Mouse (Mus musculus): ENCODE measurements around the gene Tymp. TPM values are rescaled to one million over a fixed set of nuclear protein-coding genes. Genes with fewer than 3 reads are reported as not detected.

Gene Tymp
- polyA plus RNA-seq, 2 experiments = 0.56 to 0.70 TPM

DNA sequence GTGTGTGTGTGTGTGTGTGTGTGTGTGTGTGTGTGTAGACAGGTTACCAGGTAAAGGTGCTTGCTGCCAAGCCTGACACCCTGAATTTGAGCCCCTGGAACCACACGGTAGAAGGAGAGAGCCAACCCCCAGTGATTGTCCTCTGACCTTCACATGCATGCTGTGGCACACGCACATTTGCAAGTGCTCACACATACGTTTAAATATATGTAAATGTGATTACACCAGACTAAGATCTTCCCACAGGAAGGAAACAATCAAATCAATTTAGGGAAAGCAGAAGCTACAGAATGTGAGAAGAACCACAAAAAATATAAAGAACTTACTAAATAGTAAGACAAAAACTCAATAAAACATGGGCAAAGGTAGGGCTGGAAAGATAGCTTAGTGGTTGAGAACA, 36.7 kb downstream of the Tymp start:
- H3K9me3 ChIP-seq (ENCODE audit: control insufficient read depth, low read length) = no peaks in the 10 kb centered on the region
- 29% methylated on average over 3 of the region's 3 CpGs for WGBS (ENCODE audit: insufficient replicate concordance)
- no peak for TF ChIP-seq CTCF (IDR thresholded peaks at IDR 0.05; ENCODE audit: low read depth)
- no peak for TF ChIP-seq EP300 (IDR thresholded peaks at IDR 0.05; ENCODE audit: low read depth)
- no peak overlapping the region for H3K4me2 ChIP-seq (ENCODE audit: low read depth)
- no peaks in the 10 kb centered on the region for H3K36me3 ChIP-seq (replicated peaks; ENCODE audit: control insufficient read depth, insufficient read depth, low read depth)
- H3K27ac ChIP-seq = no peak overlapping the region
- 0 out of 4 replicates have a peak, but pooled peaks cover 0 to 2% of the 10 kb centered on the region in 2 experiments for H3K4me1 ChIP-seq (replicated peaks; ENCODE audit: control insufficient read depth in 2 of 2, insufficient read depth in 2 of 2, low read length in 1 of 2)
- no peak for DNase-seq (ENCODE audit: low read depth in 3 of 3, low spot score in 3 of 3)
- no peaks in the 10 kb centered on the region for H3K27me3 ChIP-seq (ENCODE audit: control insufficient read depth, insufficient read depth, low read length)
- H3K4me3 ChIP-seq (ENCODE audit: insufficient read depth in 1 of 2, low read depth in 2 of 2, low read length in 2 of 2) = no peak overlapping the region
- H3K9ac ChIP-seq (replicated peaks) = no peak overlapping the region
- ATAC-seq (ENCODE audit: insufficient read depth) = no peak

DNA sequence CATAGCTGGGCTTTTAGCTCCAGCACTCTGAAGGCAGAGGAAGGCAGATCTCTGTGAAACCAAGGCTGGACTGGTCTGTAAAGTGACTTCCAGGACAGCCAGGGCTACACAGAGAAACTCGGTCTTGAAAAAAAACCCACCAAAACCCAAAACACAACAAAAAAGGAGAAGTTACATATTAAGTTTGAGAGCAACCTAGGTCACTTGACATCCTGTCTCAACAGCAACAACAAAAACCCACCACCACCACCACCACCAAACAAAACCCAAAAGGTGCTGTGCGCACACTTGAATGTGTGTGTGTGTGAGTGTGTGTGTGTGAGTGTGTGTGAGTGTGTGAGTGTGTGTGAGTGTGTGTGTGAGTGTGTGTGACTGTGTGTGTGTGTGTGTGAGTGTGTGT, 37.1 kb downstream of the Tymp start:
- Histone ChIP-seq H3K36me3 (replicated peaks; ENCODE audit: control insufficient read depth, insufficient read depth, low read depth) (no peaks in the 10 kb centered on the region), H3K4me1 (replicated peaks; ENCODE audit: control insufficient read depth in 2 of 2, insufficient read depth in 2 of 2, low read length in 1 of 2) (peaks cover 0 to 2% of the 10 kb centered on the region in 2 experiments; a peak in 1 of 4 replicates), H3K4me3 (ENCODE audit: insufficient read depth in 1 of 2, low read depth in 2 of 2, low read length in 2 of 2) (no peak overlapping the region), H3K4me2 (ENCODE audit: low read depth) (no peak overlapping the region), H3K27me3 (ENCODE audit: control insufficient read depth, insufficient read depth, low read length) (no peaks in the 10 kb centered on the region), H3K27ac (no peak overlapping the region), H3K9me3 (ENCODE audit: control insufficient read depth, low read length) (no peaks in the 10 kb centered on the region), H3K9ac (replicated peaks) (no peak overlapping the region)
- WGBS (ENCODE audit: insufficient replicate concordance) = 41% methylated on average over 2 of the region's 2 CpGs
- ATAC-seq (ENCODE audit: insufficient read depth) (no peak), DNase-seq (ENCODE audit: low read depth in 3 of 3, low spot score in 3 of 3) (no peak)
- TF ChIP-seq EP300 (IDR thresholded peaks at IDR 0.05; ENCODE audit: low read depth) (no peak), CTCF (IDR thresholded peaks at IDR 0.05; ENCODE audit: low read depth) (no peak)

DNA sequence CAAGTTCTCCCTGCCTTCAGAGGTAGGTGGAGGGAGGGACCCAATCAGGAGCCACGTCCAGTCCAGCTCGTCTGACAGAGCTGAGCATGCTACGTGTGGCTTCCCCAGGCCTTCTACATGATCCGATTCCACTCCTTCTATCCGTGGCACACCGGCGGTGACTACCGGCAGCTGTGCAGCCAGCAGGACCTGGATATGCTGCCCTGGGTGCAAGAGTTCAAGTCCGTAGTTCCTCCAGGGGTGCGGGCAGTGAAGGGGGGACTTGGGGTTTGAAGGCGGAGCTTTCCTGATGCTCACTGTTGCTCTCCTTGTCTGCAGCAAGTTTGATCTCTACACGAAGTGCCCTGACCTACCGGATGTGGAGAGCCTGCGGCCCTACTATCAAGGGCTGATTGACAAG, 40.4 kb downstream of the Tymp start:
- ATAC-seq (ENCODE audit: insufficient read depth) (no peak), DNase-seq (ENCODE audit: low read depth in 3 of 3, low spot score in 3 of 3) (no peak)
- no peak overlapping the region for H3K27ac ChIP-seq
- H3K9me3 ChIP-seq (ENCODE audit: control insufficient read depth, low read length) = no peaks in the 10 kb centered on the region
- TF ChIP-seq EP300 (IDR thresholded peaks at IDR 0.05; ENCODE audit: low read depth) (no peak), CTCF (IDR thresholded peaks at IDR 0.05; ENCODE audit: low read depth) (no peak)
- H3K27me3 ChIP-seq (ENCODE audit: control insufficient read depth, insufficient read depth, low read length) = no peaks in the 10 kb centered on the region
- H3K4me2 ChIP-seq (ENCODE audit: low read depth) = no peak overlapping the region
- H3K36me3 ChIP-seq (replicated peaks; ENCODE audit: control insufficient read depth, insufficient read depth, low read depth) = no peaks in the 10 kb centered on the region
- H3K4me3 ChIP-seq (ENCODE audit: insufficient read depth in 1 of 2, low read depth in 2 of 2, low read length in 2 of 2) = no peak overlapping the region
- WGBS (ENCODE audit: insufficient replicate concordance) = 73% methylated on average over 14 of the region's 14 CpGs
- no peak overlapping the region for H3K9ac ChIP-seq (replicated peaks)
- peaks cover 0 to 5% of the 10 kb centered on the region in 2 experiments; a peak in 1 of 4 replicates for H3K4me1 ChIP-seq (replicated peaks; ENCODE audit: control insufficient read depth in 2 of 2, insufficient read depth in 2 of 2, low read length in 1 of 2)

DNA sequence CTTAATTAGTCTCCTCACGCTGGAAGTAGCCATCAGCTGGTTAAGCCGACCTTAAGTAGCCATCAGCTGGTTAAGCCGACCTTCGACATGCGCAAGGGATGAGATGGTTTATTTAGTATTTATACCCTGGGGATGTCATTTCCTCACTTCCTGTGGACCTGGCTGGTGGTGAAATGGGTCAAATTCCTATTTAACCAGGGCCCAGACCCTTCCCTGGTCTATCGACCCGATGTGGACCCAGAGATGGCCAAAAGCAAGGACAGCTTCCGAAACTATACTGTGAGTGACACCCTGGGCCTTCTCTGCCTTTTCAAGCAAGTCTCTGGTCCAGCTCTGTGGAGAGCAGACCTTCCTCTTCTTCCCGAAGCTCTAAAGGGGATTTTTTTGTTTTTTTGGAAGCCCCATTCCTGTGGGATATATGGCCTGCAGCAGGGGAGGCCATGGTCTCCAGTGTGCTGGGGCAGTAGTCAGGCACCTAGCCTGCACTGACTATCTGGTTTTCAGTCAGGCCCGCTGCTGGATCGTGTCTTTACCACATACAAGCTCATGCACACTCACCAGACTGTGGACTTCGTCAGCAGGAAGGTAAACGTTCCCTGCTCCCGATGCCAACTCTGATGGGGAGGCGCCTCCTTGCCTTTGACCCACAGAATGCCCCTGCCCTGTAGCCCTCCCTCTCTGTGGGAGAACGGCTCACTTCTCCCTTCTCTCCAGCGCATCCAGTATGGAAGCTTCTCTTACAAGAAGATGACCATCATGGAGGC, 41.9 kb downstream of the Tymp start:
- no peaks in the 10 kb centered on the region for H3K36me3 ChIP-seq (replicated peaks; ENCODE audit: control insufficient read depth, insufficient read depth, low read depth)
- H3K4me3 ChIP-seq (ENCODE audit: insufficient read depth in 1 of 2, low read depth in 2 of 2, low read length in 2 of 2) = no peak overlapping the region
- DNase-seq (ENCODE audit: low read depth in 3 of 3, low spot score in 3 of 3) (no peak), ATAC-seq (ENCODE audit: insufficient read depth) (0 out of 2 replicates have a peak, but pooled peaks have one; percentile 28)
- H3K4me1 ChIP-seq (replicated peaks; ENCODE audit: control insufficient read depth in 2 of 2, insufficient read depth in 2 of 2, low read length in 1 of 2) = peaks cover 0 to 5% of the 10 kb centered on the region in 2 experiments; a peak in 1 of 4 replicates
- WGBS (ENCODE audit: insufficient replicate concordance) = 68% methylated on average over 17 of the region's 17 CpGs
- H3K4me2 ChIP-seq (ENCODE audit: low read depth) = no peak overlapping the region
- H3K27me3 ChIP-seq (ENCODE audit: control insufficient read depth, insufficient read depth, low read length) = no peaks in the 10 kb centered on the region
- no peak overlapping the region for H3K27ac ChIP-seq
- TF ChIP-seq EP300 (IDR thresholded peaks at IDR 0.05; ENCODE audit: low read depth) = no peak
- no peak for TF ChIP-seq CTCF (IDR thresholded peaks at IDR 0.05; ENCODE audit: low read depth)
- no peak overlapping the region for H3K9ac ChIP-seq (replicated peaks)
- no peaks in the 10 kb centered on the region for H3K9me3 ChIP-seq (ENCODE audit: control insufficient read depth, low read length)

DNA sequence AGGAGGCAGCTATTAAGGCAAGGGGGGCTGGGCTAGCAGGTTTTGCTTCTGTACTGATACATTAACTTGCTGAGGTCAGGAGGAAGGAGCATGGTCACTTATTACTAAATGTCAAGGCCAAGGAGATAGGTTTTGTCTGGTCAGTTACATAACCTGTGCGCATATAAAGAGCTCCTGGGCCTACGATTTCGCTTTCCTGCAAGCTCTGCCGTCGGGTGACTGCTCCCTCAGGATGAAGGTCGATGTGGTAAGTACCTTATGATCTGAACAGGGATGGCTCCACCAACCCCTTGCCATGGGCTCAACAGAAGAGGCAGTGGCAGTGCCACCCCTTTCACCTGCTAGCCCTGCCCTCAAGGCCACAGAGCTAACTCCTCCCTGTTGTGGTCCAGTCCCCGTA, 42.6 kb downstream of the Tymp start, which contains the start of gene Miox:
TSS of gene Miox (plus strand) at position 128 of the 400 bp plus-strand sequence.
- DNase-seq (ENCODE audit: low read depth in 3 of 3, low spot score in 3 of 3) = no peak
- H3K9ac ChIP-seq (replicated peaks) = no peak within 1 kb of the TSS
- TF ChIP-seq CTCF (IDR thresholded peaks at IDR 0.05; ENCODE audit: low read depth) = no peak
- TF ChIP-seq EP300 (IDR thresholded peaks at IDR 0.05; ENCODE audit: low read depth) = no peak

More for the DNA sequence above, 42.6 kb downstream of the Tymp start, which contains the start of gene Miox:
- ATAC-seq (ENCODE audit: insufficient read depth) = no peak
- H3K4me3 ChIP-seq (ENCODE audit: insufficient read depth in 1 of 2, low read depth in 2 of 2, low read length in 2 of 2) = no peak within 1 kb of the TSS
- peaks cover 0 to 3% of the 10 kb centered on the region in 2 experiments; a peak in 1 of 4 replicates for H3K4me1 ChIP-seq (replicated peaks; ENCODE audit: control insufficient read depth in 2 of 2, insufficient read depth in 2 of 2, low read length in 1 of 2)
- no peak within 1 kb of the TSS for H3K4me2 ChIP-seq (ENCODE audit: low read depth)
- no peaks in the 10 kb centered on the region for H3K36me3 ChIP-seq (replicated peaks; ENCODE audit: control insufficient read depth, insufficient read depth, low read depth)
- WGBS (ENCODE audit: insufficient replicate concordance) = 74% methylated on average over 7 of the region's 7 CpGs
- no peaks in the 10 kb centered on the region for H3K9me3 ChIP-seq (ENCODE audit: control insufficient read depth, low read length)
- no peak within 1 kb of the TSS for H3K27ac ChIP-seq
- H3K27me3 ChIP-seq (ENCODE audit: control insufficient read depth, insufficient read depth, low read length) = no peaks in the 10 kb centered on the region
